Mouse (Mus musculus) thymus, postnatal 10 days (tissue): ENCODE data around the gene Ctrc.
"Not testable (repeated sequence)": the region's sequence is repeated elsewhere in the genome, so short reads cannot be mapped to it uniquely, and the experiment has no call there.

Source experiments
- DNase-seq, 2 experiments: peaks; one replicate each; pipeline ENCODE4 v3.0.0; 2021; ENCODE audit warnings: low spot score in 2 of 2

Ctrc gene

GRCm38 (mm10) chr4:141787462-141787861 is 58.7 kb downstream of the Ctrc start:
- no peak for DNase-seq

- no peak for DNase-seq
Measured at GRCm38 (mm10) chr4:141787046-141787445, 59.1 kb downstream of the Ctrc start.

- DNase-seq = no peak
Measured at GRCm38 (mm10) chr4:141786141-141786540, 60.0 kb downstream of the Ctrc start.

- no peak for DNase-seq
Measured at GRCm38 (mm10) chr4:141784835-141785234, 61.3 kb downstream of the Ctrc start.

GRCm38 (mm10) chr4:141781201-141781985 is 64.8 kb downstream of the Ctrc start:
- DNase-seq = no peak

- DNase-seq = no peak
Measured at GRCm38 (mm10) chr4:141779828-141780227, 66.3 kb downstream of the Ctrc start.

- not testable (repeated sequence) for DNase-seq
Measured at GRCm38 (mm10) chr4:141773019-141773418, 73.1 kb downstream of the Ctrc start.

GRCm38 (mm10) chr4:141771823-141772222 is 74.3 kb downstream of the Ctrc start:
- DNase-seq = no peak

GRCm38 (mm10) chr4:141769501-141770160 is 76.5 kb downstream of the Ctrc start:
- DNase-seq = no peak

GRCm38 (mm10) chr4:141767353-141768036 is 78.7 kb downstream of the Ctrc start:
- no peak for DNase-seq

- no peak for DNase-seq
Measured at GRCm38 (mm10) chr4:141766668-141767352, 79.3 kb downstream of the Ctrc start.

- DNase-seq = no peak
Measured at GRCm38 (mm10) chr4:141766316-141766667, 79.9 kb downstream of the Ctrc start.

- no peak for DNase-seq
Measured at GRCm38 (mm10) chr4:141765008-141765407, 81.2 kb downstream of the Ctrc start.
